Mouse (Mus musculus): ENCODE measurements around the gene Arl8a. TPM values are rescaled to one million over a fixed set of nuclear protein-coding genes. Genes with fewer than 3 reads are reported as not detected.
"Not testable (repeated sequence)": the region's sequence is repeated elsewhere in the genome, so short reads cannot be mapped to it uniquely, and the experiment has no call there.

Gene Arl8a
- total RNA-seq, 2 experiments from 2014 or later: 17.4 to 22.5 TPM

DNA sequence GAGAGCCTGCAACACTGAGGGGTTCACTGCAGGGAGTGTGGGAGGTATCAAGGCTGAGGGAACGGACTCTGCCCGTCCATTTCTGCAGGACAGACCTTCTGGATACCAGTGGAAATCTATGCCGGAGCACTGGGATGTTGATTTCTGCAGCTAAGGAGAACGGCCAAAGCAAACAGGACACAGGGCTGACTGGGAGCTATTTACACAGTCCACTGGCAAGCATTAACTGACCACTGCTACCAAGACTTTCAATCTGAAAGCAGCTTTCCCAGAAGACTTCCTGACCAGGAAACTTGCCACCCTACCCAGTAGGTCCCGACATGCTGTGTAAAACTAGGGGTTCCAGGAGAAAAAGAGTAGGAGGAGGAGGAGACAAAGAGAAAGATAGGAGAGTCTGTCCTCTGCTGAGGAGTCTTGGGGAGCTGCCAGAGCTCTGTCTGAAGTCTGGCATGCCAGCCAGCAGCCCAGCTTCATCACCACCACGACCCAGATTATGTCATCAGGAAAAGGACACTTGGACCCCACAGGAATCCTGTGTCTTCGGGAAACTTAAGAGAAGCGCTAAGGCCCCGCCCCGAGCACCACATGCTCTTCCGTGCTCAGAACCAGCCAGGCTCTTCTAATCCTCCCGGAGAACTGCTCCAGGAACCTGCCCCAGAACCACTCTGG lies 23.1 kb downstream of the Arl8a start:
- DNase-seq (ENCODE audit: low spot score): no peak

DNA sequence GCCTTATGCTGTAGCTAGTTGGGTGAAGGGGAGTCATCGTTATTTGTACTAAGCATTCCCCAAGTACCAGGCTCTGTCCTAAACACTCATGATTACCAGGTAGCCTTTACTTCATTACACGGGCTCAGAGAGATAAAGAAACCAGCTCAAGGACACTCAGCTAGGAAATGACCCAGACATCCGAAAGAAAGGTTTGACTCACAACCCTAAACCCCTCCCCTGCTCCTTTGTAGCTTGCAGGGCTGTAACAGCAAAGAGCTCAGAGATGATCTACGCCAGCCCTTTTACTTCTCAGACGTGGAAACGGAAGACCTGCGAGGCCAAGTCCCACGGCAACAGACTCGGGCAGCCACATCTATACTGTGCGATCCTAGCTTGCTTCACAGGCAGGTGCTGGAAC lies 23.7 kb downstream of the Arl8a start:
- no peak for DNase-seq (ENCODE audit: low spot score)

DNA sequence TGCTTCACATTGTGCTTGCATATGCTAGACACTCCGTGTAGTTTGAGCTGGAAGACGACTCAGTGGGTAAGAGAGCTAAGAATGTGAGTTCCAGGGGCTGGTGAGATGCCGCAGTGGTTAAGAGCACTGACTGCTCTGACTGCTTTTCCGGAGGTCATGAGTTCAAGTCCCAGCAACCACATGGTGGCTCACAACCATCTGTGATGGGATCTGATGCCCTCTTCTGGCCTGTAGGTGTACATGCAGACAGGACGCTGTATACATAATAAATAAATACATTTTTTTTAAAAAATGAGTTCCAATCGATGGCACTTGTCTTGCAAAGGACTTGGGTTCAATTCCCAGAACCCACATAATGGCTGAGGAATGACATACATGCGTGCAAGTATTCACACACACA lies 24.6 kb downstream of the Arl8a start:
- no peak for DNase-seq (ENCODE audit: low spot score)

DNA sequence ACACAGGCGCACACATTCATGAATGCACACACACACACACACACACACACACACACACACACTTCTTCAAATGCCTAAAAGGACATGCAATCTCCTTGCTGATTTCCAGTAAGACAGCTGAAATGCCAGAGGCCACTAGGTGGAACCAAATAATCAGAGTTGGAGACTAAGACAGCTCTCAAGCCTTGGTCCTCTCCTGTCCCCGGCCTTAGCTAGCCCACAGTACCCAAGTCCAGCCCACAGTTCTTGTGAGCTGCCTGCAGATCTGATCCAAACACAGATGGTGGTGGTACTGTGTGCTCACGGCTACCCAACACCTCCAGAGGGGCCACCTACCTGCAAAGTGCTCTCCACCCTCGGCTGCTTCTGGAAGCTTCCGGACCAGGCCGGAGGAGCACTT lies 25.4 kb downstream of the Arl8a start:
- DNase-seq (ENCODE audit: low spot score): peak; percentile 77

DNA sequence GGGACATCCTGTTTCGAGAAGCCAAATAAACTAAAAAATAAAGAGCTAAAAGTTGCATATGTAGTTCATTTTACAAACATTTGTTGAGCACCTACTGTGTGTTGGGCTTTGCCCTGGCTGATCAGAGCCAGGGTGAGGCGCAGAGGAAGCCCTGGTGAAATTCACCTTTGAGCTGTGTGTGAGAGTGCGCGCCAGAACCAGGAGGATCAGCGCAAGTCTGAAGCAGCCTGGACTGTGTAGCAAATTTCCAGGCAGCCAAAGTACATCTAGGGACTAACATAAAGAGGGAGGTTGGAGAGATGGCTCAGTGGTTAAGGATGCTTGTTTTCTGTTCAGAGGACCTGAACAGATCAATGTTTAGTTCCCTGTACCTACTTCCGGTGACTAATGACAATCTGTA lies 26.7 kb downstream of the Arl8a start:
- DNase-seq (ENCODE audit: low spot score): no peak

DNA sequence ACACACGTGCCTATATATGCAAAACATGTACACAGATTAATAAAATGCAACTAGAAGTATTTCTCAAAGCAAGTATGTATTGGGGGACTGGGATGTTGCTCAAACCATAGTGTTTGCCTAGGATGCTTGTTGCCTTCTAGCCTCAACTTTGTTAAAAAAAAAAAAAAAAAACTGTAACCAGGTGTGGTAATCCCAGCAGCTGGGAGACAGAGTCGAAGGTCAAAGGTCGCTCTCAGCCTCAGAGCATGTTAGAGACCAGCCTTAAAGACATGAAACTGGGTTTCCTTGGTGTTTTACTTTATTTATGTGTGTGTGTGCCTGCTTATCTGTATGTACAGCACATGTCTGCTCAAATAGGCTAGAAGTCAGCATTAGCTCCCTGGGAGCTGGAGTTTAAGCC lies 28.6 kb downstream of the Arl8a start:
- no peak for DNase-seq (ENCODE audit: low spot score)

DNA sequence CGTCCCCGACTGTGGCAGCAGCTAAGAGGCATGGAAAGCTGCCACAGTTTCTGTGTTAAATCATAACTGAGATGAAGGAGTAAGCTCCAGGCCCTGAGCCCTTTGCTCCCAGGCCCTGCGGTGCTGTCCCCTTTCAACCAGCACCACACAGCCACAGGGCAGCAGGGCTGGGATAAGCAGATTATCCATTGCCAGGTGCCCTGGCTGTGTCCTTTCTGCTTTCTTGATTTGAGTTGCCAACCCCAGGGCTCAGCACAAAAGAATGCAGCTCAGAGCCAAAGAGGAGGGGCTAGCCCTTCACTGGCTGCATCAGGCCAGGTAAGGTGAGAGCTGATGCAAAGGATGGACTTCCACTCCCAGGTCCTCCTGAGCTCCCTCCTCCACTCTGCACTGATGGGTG lies 31.1 kb downstream of the Arl8a start:
- no peak for DNase-seq (ENCODE audit: low spot score)

DNA sequence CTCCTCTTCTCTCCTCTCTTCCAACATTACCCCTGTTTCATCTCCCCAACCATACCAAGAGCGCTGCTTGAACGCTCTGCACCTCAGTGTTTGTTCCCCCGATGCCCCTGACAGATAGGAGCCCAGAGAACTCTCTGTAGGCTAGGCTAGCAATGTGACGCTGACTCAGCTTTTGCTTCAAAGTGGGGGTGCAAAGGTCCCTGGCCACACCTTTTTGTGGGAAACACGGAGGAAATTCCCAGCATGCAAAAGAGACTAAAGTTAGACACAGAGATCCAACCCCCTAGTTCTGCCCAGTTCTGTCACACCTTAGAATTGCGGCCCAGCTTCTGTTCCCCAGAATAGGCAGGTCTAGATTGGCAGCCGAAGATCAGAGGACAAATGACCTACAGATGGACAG lies 32.2 kb downstream of the Arl8a start:
- no peak for DNase-seq (ENCODE audit: low spot score)

DNA sequence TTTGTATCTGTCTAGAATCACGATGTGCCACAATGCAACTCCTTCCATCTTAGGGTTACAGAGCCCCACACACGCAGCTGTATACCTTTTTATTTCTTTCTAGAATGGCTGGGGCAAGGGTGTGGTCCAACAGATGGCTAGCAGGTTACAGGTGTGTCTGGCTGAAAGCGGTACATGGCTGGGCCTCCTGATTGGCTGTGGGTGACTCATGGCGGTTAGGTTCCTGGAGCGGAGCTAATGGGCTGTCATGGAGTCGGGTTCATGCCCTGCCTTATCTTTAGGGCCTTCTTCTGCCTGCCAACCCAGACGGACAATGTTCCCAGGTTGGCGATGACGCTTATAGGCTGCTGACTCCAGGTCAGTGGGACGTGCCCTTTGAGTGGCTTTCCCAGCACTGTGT lies 34.2 kb downstream of the Arl8a start:
- DNase-seq (ENCODE audit: low spot score): no peak

DNA sequence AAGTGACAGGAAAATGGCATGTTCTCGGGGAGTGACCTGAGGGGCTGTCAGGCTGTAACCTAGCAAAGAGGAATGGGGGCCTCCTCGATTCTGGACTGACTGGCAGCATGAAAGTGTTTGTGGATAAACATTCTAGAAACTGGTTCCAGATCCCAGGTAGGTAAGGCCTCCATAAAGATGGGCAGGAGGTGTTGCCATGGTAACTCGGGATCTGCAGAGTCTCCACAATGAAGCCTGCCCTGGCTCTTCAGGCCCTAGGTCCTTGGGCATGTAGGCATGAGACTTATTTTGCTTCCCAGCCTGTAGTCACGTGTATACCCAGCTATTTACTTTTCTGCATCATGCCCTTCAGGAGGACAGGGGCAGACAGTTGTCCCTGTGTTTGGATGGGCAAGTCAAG lies 34.7 kb downstream of the Arl8a start:
- no peak for DNase-seq (ENCODE audit: low spot score)

DNA sequence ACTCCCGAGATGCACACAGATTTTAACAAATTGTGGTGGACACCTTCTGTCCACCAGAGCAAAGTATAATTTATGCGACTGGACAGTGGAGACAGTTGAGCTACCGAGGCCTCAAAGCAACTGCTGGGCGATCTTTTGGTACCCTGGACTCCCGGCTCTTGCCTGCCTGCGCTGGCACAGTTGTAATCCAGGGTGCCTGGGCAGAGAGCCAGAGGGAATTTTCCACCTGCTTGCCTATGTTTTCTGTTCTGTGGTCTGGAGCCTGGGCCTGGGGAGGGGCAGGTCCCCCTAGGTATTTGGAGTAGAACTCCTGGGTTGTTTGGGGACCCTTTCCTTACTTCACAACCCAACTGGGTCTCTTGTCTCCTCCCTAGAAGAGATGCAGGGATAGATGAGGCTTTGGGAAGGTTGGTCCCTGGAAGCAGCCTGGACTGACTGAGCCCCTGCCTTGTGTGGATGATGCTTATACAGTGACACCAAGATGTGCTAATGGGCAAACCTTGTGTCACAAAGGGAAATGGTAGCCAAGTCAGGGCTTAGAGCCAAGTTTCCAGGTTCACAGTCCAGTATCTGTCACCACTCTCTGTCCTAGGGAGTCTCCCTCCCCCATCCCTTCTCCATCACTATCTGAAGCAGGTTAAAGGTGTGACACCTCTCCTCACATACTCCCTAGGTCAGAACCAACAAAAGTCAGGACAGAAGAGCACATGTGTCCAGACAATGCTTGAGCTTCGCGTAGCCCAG lies 35.4 kb downstream of the Arl8a start:
- DNase-seq (ENCODE audit: low spot score): no peak

DNA sequence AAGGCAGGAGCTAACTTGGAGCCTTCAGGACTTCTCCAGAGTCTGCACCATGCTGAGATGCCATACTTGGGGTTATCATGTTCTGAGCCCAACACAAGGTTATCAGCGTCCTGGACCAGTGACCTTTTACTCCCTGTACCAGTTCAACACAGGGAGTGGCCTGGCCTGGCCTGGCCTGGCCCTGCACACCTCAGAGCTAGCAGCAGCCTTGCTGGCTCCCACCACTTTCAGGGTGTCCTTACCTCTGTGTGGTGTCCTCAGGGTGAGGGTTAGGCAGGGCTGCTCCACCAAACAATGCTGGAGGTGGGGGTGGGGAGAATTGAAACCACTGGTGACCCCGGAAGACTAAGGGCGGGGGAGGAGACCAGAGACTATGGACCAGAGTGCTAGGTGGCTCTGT lies 36.4 kb downstream of the Arl8a start:
- DNase-seq (ENCODE audit: low spot score): no peak

DNA sequence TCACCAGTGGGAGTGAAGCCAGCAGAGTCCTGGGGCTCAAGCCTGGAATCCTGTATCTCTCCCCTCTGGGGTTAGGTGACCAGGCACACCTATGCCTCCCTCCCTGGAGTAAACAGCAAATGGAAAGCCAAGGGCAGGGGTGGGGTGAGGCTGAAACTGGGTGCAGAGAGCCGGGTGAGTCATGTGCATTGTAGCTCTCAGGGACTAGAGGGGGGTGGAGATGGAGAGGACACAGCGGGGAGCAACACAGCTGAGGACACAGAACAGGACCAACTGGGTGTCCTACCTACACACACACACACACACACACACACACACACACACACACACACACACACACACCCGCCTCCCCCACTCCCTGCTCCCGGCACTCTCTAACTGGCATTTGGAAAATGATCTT lies 36.8 kb downstream of the Arl8a start:
- no peak for DNase-seq (ENCODE audit: low spot score)

DNA sequence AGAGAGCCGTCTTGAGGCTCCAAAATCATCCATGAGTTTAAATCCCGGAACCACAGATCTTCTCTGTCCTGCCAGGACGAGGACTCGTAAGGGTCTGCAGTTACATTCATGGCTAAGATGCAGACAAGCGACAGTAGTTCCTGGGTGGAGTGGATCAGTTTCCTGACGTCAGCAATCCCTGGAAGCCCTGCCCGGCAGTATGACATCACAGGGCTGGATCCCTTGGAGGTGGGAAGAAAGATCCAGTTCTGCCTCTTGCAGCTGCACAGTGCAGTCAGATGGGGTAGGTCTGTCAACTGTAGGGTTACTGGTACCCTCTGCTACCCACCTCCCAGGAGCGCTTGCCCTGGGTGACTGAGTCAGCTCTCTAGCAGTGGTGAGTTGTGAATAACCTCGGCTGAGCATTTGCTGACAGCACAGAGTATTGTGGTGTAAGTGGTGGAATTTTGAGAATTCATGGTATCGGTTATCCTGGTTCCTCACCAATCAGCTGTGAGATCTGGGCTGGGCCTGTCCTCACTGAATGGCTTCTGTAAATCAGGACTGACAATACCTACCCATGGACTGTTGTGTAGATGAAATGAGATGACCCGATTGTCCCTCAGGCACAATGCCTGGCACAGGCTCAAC lies 37.4 kb downstream of the Arl8a start:
- no peak for DNase-seq (ENCODE audit: low spot score)

DNA sequence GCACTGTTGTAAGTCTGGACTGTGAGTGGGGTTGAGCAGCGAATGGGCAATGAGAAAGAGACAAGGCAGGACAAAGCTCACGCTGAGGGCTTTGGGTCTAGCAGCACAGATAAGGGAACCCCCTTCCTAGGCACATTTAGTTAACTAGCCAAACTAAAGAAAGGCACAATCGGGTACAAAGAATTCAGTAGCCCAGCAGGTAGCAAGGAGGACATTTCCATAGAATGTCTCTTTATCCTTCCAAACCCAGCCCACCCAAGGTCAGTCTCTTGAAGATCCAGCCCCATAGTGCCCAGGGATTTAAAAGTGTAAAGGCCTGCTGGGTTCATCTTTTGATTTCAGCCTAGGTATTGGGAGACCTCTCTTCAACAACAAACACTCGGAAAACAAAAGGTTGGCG lies 39.3 kb downstream of the Arl8a start:
- no peak for DNase-seq (ENCODE audit: low spot score)

DNA sequence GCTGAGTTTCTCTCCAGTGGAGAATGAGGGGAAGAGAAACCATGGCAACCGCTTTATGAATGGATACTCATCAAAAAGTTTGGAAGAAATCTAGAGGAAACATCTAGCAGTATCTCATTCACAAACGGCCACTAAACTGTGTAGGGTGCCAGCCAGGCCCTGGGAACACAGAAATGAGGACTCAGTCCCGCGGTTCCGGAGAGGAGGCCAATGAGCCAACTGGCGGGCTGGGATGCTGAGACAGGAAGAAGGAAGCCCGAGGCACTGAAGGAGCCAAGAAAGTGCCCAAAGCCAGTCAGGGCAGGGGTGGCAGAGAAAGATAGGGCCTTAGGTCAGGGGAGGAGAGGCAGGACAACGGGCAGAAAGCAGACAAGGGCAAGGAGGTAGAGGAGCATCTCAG lies 39.8 kb downstream of the Arl8a start:
- no peak for DNase-seq (ENCODE audit: low spot score)

DNA sequence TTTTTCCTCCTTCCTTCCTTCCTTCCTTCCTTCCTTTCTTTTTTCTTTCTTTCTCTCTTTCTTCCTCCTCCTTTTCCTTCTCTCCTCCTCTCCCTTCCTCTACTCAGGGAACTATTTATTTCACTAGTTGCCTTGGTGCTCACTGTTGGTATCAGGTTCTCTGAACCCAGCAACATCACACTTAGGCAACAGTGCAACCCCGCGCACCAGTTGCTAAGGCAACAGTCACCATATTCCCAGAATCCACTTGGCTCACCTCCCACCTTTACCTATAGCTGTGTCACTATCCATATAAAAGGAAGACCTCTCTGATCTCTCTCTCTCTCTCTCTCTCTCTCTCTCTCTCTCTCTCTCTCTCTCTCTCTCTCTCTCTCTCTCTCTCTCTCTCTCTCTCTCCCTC lies 40.4 kb downstream of the Arl8a start:
- DNase-seq (ENCODE audit: low spot score): not testable (repeated sequence)

DNA sequence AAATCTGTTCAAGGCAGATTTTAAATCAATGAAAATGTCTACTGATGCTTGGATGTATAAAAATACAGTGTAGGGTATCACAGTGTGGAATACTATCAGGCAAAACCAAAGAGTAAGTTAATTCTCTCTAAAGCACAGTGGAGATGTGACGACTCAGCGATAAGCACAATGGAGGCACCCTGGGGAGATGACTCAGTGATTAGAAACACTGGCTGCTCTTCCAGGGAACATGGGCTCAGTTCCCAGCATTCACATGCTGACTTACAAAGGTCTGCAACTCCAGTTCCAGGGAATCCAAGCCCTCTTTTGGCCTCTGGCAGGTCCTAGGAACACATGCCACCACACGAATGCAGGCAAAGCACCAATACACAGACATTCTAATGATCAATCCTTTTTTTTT lies 41.6 kb downstream of the Arl8a start:
- DNase-seq (ENCODE audit: low spot score): peak; percentile 75

DNA sequence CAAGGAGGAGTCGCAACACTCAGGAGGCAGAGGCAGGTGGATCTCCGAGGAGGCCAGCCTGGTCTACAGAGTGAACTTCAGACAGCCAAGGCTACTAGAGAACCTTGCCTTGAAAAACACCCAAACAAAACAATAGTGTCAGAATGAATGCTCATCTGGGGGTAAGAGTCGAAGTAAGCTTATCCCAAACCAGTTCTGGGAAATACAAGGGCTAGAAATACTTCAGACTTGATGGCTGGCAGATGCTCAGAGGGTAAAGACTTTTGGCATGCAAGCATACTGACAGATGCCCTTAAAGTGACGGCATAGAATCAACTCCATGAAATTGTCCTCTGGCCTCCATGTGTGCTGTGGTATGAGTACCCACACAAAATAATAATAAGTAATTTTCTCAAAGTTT lies 42.6 kb downstream of the Arl8a start:
- DNase-seq (ENCODE audit: low spot score): no peak

DNA sequence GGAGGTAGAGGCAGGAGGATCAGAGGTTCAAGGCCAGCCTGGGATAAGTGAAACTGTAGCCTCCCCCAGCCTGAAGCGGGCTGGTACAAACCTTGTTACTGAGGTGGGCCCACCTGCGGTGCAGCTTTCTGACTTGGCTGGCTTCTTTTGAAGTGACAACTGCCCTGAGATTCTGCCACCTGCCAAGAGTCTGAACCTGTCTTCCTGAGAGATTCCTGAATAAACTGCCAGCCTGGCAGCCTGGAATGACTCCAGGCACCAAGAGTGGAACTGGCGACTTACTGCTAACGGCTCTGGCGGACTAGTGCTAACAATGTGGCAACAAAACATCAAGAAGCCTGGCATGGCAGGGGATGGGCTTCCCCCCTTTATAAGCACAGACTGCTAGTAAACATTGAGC lies 47.7 kb downstream of the Arl8a start:
- not testable (repeated sequence) for DNase-seq (ENCODE audit: low spot score)

DNA sequence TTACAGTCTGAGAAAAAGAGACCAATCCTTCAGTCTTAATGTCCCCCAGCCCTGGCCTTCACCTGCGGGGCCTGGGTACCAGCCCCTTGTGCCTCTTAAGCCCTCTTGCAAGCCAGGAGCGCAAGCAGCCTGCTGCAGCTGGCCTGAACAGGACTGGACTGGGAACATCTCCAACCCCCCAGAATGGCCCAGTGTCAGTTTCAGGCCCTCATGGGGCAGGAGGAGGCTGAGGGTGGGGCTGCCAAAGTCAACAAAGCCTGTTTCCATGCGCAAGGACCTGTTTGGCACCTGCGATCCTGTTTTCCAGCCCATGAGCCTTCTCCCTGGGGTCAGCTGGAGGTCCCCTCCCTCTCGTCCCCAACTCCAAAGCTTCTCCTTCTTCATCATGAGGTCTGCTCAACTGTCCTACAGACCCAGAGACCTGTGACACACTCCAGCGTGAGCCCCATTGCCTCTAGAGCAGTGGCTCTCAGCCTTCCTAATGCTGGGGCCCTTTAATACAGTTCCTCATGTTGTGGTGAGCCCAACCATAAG lies 49.4 kb downstream of the Arl8a start:
- peak; percentile 84 for DNase-seq (ENCODE audit: low spot score)

DNA sequence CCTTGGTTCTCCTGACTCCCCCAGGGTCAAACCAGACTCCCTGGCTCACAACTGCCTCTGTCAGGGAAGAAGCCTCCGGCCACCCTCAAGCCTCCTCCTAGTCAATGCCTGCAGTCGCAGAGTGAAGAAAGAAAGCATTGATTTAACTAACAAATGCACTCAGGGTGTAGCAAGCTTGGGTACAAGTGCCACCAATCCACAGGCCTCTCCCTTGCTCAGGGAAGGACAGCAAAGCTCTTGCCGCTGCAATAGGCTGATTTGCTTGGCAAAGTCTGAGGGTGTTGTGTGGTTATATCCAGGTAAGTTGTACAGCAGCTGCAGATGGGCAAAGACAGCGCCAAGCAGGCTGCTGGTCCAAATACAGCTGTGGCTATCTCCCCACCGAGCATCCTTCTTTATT lies 51.8 kb downstream of the Arl8a start:
- DNase-seq (ENCODE audit: low spot score): no peak

All from gastrocnemius, adult 18-20 months (tissue).